Mouse (Mus musculus): Measurements from ENCODE around the gene 5330417C22Rik. TPM values are rescaled to one million over a fixed set of nuclear protein-coding genes. Genes with fewer than 3 reads are reported as not detected.
"Not testable (repeated sequence)": the region's sequence is repeated elsewhere in the genome, so short reads cannot be mapped to it uniquely, and the experiment has no call there.

5330417C22Rik gene
- 0.30 and 1.3 TPM in 2 replicates for total RNA-seq (2017)

DNA sequence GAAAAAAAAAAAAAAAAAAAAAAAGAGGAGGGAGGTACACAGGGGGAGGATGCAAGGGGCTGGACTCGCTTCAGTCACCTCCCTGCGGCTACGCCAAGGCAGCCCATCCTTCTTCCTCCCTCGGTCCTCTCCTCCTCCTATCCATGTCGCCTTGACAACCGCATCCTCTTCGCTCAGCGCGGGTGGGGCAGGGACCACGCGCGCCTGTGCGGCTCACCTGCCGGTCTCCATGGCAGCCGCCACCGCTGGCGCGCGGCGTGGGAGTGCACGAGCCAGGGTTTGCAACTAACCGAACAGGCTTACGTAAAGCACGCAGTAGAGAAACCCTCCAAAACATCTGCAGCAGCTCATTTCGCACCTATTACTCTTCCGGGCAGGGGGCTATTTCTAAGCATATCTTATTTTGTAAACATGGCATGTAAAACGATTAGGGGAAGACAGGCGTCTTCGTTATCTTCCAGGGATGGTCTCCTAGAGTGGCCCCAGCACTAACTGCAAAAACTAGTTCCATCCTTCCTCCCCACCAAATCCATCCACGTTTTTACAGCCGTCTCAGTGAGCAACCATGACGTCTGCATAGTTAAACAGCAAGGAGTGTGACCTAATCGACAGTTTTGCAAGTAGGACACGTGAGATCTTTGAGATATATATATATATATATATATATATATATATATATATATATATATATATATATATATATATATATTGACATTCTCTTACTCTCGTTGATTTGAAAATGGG is at the start of gene 5330417C22Rik:
TSS of gene 5330417C22Rik (minus strand) at position 20 of the 744 bp plus-strand sequence.
- peak; percentile 54 to 59 for ATAC-seq (replicated peaks in 1 of 2; ENCODE audit: insufficient read depth in 1 of 2, low FRiP score in 2 of 2, low TSS enrichment in 1 of 2, low read depth in 1 of 2, poor library complexity in 2 of 2, severe bottlenecking in 2 of 2)

DNA sequence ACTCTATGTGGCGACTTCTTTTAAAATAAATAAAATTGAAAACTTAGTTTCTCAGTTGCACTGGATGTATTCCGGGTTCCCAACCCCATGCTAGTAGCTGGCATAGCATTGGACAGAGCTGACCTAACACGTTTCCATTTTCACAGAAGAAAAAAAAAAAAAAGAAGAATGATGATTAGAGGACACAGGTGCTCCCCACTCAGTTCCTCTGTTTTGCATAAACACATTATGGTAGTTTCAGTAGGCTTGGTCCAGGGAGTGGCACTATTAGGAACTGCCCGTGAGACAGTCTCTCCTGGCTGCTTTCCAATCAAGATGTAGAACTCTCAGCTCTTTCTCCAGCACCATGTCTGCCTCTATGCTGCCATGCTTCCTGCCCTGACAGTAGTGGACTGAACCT is 48.2 kb upstream of the 5330417C22Rik start:
- no peak for ATAC-seq (replicated peaks in 1 of 2; ENCODE audit: insufficient read depth in 1 of 2, low FRiP score in 2 of 2, low TSS enrichment in 1 of 2, low read depth in 1 of 2, poor library complexity in 2 of 2, severe bottlenecking in 2 of 2)

DNA sequence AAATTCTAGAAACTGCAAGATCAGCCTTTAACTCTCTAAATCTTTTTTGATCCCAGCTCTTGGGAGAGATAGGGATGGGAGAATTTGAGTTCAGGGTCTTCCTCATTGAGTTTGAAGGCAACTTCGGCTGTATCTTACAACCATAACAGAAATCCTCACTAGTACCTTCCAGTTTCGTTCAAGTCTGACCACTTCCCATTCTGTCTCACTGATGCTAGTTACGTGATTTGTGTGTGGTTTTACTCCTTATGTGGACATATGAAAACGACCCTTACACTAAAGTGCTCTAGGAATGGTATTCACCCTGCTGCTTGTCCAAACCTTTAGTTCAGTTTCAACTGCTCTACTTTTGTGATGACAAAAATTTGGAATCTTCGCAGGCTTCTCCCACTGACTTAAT is 37.7 kb upstream of the 5330417C22Rik start:
- ATAC-seq (replicated peaks in 1 of 2; ENCODE audit: insufficient read depth in 1 of 2, low FRiP score in 2 of 2, low TSS enrichment in 1 of 2, low read depth in 1 of 2, poor library complexity in 2 of 2, severe bottlenecking in 2 of 2) = no peak

DNA sequence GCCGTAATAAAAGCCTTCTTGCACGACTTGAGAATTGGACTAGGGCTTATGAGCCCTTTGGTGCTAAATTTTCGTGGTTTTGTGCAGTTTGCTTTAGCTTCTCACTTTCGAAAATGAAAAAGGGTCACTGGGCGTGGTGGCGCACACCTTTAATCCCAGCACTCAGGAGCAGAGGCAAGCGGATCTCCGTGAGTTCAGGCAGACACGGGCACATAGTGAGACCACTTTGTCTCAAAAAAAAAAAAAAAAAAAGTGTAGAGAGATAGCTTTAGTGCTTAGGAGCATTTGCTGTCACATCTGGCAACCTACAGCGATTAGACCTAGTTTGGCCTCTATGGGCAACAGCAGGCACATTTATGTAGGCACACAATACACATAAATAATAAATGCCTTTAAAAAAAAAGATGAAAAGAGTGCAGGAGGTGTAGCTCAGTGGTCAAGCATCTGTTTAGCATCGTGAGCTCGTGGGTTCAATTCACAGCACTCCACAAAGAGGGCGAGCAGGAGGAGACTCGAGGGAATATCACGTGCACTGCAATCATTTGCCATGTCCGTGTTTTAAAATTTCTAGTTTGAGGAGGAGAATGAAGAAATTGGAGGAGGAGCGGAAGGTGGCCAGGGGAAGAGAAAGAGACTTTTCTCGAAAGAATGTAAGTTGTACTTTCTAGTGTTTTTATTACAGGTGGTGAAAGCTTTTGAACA is 36.1 kb upstream of the 5330417C22Rik start:
- ATAC-seq (replicated peaks in 1 of 2; ENCODE audit: insufficient read depth in 1 of 2, low FRiP score in 2 of 2, low TSS enrichment in 1 of 2, low read depth in 1 of 2, poor library complexity in 2 of 2, severe bottlenecking in 2 of 2) = 0 out of 4 replicates have a peak, but pooled peaks of 1 of the 2 experiments have one; percentile 1

DNA sequence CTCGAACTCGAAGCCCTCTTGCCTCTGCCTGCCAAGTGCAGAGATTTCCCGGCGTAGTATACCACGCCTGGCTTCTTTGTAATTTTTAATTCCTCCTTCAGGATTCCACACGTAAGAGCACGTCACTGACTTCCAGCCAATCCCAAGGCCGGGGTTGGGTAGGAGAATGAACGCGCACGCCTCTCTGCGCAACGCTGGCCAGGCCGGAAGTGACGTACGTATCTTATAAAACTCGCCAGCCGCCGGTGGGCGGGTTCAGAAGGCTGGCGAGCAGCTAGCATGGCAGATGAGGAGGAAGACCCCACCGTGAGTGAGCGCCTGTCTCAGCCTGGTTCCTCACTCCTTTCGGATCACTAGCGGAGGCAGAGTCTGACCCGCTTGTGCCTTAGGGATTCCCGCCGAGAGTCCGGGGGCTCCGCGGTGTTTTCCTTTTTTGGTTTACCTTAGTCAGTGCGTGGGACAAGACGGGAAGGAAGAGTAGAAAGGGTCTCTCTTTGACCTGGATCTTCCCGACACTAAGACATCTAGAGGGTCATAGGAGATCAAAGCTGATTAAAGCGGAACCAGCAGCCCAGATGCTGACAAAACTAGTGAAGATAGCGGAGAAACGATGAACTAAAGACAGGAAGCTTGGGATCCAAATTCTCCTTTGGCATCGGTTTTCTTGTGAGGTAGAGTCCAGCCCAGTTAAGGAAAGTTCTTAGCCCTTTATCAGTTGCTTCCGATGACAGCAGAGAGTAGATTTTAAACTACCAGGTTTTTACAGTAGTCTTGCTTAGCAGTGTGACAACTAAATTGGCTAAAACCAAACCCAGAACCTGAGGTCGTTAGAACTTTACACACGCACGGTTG is 35.3 kb upstream of the 5330417C22Rik start, which contains the start of gene Taf13:
TSS of gene Taf13 (plus strand) at position 256 of the 852 bp plus-strand sequence.
- peak; percentile 95 to 97 for ATAC-seq (replicated peaks in 1 of 2; ENCODE audit: insufficient read depth in 1 of 2, low FRiP score in 2 of 2, low TSS enrichment in 1 of 2, low read depth in 1 of 2, poor library complexity in 2 of 2, severe bottlenecking in 2 of 2)

DNA sequence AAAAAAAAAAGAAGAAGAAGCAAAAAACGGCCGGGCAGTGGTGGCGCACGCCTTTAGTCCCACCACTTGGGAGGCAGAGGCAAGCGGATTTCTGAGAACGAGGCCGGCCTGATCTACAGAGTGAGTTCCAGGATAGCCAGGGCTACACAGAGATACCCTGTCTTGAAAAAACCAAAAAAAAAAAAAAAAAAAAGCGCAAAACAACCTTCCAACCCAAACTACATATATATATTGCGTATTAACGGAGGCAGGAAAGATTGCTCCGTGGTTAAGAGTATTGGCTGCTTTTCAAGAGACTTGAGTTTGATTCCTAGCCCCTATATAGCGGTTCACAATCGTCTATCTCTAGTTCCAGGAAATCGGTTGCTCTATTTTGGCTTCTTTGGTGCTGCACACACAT is 34.5 kb upstream of the 5330417C22Rik start:
- no peak for ATAC-seq (replicated peaks in 1 of 2; ENCODE audit: insufficient read depth in 1 of 2, low FRiP score in 2 of 2, low TSS enrichment in 1 of 2, low read depth in 1 of 2, poor library complexity in 2 of 2, severe bottlenecking in 2 of 2)

DNA sequence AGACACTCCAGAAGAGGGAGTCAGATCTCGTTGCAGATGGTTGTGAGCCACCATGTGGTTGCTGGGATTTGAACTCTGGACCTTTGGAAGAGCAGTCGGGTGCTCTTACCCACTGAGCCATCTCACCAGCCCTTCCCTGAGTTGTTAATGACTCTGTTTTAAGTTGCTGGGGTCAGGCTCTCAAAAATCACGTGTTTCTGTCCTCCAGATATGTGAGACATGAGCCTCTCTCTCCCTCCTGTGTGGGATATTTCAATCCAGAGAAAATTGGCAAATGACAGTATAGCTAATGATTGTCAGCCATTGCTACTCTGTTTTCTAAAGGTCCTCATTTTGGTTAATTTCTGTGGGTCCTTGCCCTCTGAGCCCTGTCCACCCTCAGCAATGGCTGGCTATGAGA is 33.3 kb upstream of the 5330417C22Rik start:
- ATAC-seq (replicated peaks in 1 of 2; ENCODE audit: insufficient read depth in 1 of 2, low FRiP score in 2 of 2, low TSS enrichment in 1 of 2, low read depth in 1 of 2, poor library complexity in 2 of 2, severe bottlenecking in 2 of 2) = not testable (repeated sequence)

DNA sequence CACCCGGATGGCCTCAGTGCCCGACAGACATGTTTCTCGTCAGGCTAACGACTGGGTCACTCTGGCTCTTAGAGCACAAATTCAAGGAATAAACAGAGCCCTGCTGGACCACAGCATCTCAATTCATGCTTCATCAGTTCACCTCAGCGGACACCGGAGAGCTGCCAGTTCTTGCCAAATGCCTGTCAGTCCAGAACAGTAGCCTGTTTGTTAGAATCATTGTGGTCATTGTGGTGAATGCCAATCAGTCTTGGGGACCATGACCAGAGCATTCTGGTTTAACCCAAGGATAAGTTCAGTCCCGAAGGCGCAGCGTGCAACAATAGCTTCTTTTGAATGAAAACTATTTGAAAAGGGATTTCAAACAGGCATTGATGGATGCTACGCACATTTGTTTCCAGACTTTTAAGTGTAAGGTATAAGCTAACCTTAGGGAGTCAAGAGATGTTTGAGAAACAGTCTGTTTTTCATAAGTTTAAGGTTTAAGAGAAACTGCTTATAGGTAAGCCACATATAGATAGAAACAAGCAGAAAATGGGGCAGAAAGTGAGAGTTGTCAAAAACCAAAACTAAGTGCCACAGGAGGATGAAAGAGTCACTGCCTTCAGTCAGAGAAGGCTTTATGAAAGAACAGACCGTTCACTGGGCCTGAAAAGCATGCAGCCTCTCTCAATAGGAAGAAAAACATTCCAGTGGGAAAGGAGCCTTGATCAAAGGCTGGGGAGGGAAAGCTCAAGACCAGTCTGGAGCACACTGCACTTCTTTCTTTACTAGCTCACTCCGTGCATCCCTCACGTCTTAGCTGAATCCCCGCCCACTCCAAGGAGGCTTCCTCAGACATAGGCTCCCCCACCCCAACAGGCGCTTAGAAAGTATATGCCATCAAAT is 31.9 kb upstream of the 5330417C22Rik start:
- ATAC-seq (replicated peaks in 1 of 2; ENCODE audit: insufficient read depth in 1 of 2, low FRiP score in 2 of 2, low TSS enrichment in 1 of 2, low read depth in 1 of 2, poor library complexity in 2 of 2, severe bottlenecking in 2 of 2) = no peak

DNA sequence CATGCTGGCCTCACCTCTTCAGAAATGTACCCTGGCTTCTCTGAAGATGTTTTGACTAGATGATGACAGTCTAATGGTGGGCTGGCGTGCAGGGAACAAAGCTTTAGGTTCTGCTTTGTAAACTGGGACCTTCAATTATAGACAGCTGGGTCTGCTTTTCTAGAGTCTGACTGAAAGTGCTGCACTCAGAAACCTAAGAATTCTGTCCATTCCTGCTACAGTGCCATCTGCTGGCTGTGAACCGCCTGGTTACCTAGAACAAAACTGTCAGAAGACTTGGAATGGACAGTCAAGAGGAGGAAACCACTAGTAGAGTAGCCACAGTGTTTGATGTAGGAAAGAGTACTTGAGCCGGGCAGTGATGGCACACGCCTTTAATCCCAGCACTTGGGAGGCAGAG is 27.0 kb upstream of the 5330417C22Rik start:
- ATAC-seq (replicated peaks in 1 of 2; ENCODE audit: insufficient read depth in 1 of 2, low FRiP score in 2 of 2, low TSS enrichment in 1 of 2, low read depth in 1 of 2, poor library complexity in 2 of 2, severe bottlenecking in 2 of 2) = peak; percentile 59 to 62

DNA sequence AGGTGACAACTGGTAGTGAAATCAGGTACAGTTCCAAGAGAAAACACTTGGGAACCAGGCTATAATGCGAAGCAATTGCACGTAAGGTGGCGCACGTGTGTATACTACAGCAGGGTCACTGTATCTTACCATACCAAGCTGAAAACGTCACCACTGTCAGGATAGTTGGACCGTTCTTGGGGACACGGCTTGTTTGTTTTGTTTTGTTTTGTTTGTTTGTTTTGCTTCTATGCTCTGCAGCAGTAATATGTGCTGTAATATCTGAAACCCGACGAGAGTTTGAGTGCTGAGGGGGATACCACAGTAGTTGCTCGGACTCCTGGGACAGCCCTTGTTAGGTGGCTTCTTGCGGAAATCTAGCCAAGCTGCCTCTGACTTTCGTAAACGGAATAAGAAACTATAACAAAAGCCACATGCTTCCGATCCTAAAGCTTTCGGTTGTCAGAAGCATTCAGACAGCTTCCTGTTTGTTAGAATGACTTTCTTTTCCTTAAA is 26.5 kb upstream of the 5330417C22Rik start:
- peak; percentile 50 to 57 for ATAC-seq (replicated peaks in 1 of 2; ENCODE audit: insufficient read depth in 1 of 2, low FRiP score in 2 of 2, low TSS enrichment in 1 of 2, low read depth in 1 of 2, poor library complexity in 2 of 2, severe bottlenecking in 2 of 2)

DNA sequence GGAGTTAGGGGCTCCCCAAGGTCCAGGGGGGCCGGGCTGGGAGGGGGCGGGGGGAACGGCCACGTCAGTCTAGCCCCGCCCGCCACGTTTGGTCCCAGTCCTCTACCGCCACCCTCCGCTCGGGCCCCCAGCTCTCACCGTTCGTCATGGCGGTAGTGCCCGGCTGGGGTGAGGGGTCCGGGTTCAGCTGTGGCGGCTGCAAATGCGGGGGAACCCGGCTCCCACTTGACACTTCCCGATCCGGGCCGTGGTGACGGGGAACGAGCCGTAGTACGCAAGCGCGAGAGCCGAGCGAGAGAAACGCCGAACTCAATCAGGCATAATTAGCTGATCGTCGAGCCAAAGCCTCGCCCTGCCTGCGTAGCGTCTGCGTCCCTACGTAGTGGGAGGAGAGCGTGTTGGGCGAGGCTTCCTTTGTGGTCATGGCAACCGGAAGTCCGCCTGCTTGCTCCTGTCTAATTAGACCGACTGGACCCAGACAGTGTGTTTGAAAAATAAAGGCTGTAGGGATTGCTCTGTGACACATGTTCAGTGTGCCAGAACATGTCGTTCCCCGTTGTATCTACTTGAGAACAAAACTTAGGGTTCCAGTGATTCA is 25.9 kb upstream of the 5330417C22Rik start, which contains the start of gene Tmem167b:
TSS of gene Tmem167b (minus strand) at position 334 of the 598 bp plus-strand sequence.
- ATAC-seq (replicated peaks in 1 of 2; ENCODE audit: insufficient read depth in 1 of 2, low FRiP score in 2 of 2, low TSS enrichment in 1 of 2, low read depth in 1 of 2, poor library complexity in 2 of 2, severe bottlenecking in 2 of 2) = peak; percentile 94 to 95

DNA sequence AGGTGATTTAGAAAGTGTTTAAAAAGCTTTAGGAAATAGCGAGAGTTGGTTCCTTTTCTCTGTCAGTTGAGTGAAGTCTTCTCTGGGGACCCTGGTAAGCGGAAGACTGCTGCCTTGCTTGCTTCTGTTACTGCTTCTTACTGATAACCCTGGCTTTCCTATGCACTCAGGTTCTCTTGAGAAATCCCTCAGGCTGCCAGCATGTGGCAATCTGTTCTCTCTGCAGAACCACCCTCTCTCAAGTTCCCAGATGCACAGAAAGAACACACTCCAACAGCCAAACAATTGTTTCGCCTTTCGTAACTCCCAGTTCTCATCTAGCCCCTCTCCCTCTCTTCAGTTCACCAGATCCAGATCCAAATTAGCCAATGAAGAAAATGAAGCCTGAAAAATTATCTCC is 21.6 kb upstream of the 5330417C22Rik start:
- ATAC-seq (replicated peaks in 1 of 2; ENCODE audit: insufficient read depth in 1 of 2, low FRiP score in 2 of 2, low TSS enrichment in 1 of 2, low read depth in 1 of 2, poor library complexity in 2 of 2, severe bottlenecking in 2 of 2) = no peak

DNA sequence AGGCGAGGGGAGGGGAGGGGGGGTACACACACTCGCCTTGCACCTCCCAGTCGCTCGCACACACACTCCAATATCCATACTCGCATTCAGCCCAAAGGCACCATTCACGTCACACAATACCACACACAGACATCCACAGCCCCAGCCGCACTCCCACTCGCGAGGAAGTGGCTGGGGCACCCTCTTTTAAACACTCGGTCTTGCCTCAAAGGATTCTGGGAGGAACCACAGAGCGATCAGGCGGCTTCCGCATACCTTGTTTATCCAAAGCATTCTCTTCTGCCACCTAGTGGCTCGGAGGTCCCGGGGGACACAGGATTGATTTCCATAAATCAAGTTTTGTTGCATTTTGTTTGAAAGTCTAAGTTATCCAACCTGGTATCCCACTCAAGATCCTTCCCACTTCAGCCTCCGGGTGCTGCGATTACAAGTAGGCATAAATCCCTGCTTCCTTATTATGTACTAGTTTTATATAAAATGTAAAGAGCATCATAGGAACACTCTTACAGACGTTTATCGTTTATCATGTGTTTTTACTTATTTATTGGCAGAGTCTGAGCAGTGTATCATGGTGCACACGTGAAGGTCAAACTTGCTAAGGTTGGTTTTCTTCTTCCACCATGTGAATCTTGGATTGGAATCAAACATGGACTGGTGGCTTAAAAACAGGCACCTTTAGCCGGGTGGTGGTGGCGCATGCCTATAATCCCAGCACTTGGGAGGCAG is 18.4 kb upstream of the 5330417C22Rik start:
- peak; percentile 99 for ATAC-seq (replicated peaks in 1 of 2; ENCODE audit: insufficient read depth in 1 of 2, low FRiP score in 2 of 2, low TSS enrichment in 1 of 2, low read depth in 1 of 2, poor library complexity in 2 of 2, severe bottlenecking in 2 of 2)

DNA sequence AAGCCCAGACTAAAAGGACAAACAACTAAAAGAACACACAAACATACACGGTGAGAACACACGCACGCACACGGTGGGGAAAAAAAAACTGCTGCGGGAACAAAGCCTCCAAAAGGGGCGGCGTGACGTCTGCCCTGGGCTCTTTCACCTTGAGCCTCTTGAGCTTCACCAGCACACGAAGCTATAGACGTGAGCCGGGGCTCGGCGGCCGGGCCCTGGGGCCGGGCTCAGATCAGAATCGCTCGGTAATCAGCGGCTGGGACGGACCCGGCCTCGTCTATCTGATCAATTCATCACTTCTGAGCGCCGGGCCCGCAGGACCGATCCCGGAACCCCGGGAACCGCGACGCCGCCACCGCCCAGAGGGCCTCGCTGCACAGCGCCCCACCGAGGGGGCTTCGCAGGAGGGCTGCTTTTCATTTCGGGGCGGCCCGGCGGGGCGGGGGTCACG is 17.8 kb upstream of the 5330417C22Rik start:
- ATAC-seq (replicated peaks in 1 of 2; ENCODE audit: insufficient read depth in 1 of 2, low FRiP score in 2 of 2, low TSS enrichment in 1 of 2, low read depth in 1 of 2, poor library complexity in 2 of 2, severe bottlenecking in 2 of 2) = peak; percentile 25 to 52

DNA sequence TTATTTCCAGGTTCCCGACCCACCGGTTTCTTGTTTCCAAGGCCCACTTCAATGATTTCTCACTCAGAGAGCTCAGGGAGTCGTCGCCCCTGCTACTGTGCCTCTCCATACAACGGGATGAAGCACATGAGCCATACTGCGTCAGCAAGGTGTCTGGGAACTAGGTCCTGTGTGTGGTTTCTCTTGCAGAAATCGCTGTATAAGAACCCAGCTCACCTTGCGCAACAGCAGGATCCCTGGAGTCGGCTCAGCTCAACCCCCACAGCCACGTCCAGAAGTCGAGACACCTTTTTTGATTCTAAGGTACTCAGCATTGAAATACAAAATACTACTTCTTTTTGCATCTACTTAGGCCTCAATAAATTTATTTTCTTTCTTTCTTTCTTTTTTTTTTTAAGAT is 6.0 kb upstream of the 5330417C22Rik start:
- no peak for ATAC-seq (replicated peaks in 1 of 2; ENCODE audit: insufficient read depth in 1 of 2, low FRiP score in 2 of 2, low TSS enrichment in 1 of 2, low read depth in 1 of 2, poor library complexity in 2 of 2, severe bottlenecking in 2 of 2)

DNA sequence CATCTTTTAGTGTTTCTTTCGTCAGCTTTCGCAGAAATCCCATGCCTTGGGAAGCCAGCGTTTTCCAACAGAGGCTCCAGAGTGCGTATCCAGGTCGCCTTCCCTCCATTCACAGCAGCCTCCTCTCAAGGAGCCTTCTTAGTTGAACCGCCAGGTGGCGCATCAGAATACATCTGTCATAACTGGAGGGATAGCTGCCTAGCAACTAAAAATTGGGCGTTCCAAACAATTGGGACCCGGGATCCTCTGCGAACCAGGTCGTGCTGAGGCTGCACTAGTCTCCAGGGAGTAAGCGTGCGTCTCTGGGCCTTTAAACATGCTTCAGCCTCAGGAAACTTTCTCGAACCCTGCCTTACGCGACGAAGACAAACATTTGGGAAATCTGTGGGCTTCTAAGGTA is 967 bp upstream of the 5330417C22Rik start:
- peak; percentile 70 to 72 for ATAC-seq (replicated peaks in 1 of 2; ENCODE audit: insufficient read depth in 1 of 2, low FRiP score in 2 of 2, low TSS enrichment in 1 of 2, low read depth in 1 of 2, poor library complexity in 2 of 2, severe bottlenecking in 2 of 2)

Measured in hematopoietic stem cell, adult 5-6 weeks (primary cell).